In the genomic region with DNA sequence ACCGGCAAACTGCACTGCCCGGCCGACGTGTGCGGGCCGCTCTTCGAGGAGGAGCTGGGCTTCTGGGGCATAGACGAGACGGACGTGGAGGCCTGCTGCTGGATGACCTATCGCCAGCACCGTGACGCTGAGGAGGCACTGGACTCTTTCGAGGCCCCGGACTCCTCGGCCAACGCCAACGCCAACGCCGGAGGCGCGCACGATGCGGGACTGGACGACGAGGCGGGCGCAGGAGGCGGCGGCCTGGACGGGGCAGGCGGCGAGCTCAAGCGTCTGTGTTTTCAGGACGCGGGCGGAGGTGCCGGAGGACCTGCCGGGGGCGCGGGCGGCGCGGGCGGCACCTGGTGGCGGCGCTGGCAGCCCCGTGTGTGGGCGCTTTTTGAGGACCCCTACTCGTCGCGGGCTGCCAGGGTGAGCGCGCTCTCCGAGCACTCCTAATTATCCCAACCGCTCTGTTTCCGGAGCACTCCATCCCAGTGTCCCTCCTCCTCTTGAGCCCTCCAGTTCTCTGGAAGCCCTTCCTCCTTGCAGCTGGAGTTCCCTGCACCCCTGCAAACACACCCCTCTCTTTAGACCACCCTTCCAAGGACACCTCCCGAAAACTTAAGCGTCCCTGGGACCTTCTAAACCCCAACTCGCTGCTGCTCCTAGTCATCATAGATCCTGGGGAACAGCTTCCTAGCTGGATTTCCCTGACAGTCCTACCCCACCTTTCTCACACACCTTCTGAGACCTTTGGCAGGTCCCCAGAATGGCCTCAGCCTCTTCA, we compare ENCODE assay signal across 8 mouse cellular contexts. TPM values are rescaled to one million over a fixed set of nuclear protein-coding genes. Genes with fewer than 3 reads are reported as not detected.
DNase-seq lines count a peak whose midpoint lies in the region; ATAC-seq and TF ChIP-seq lines count a peak whose summit lies in the region.

No protein-coding gene starts in this region.

- peak overlapping the region; percentile 67 for H3K4me3 ChIP-seq in hindbrain, embryonic 10.5 days
- H3K4me3 ChIP-seq in liver, postnatal 0 days (ENCODE audit: low read depth, low read length) = peak overlapping the region; percentile 49

- peak overlapping the region; percentile 11; the same call in 1 of the 2 replicates for H3K9ac ChIP-seq in liver, postnatal 0 days (replicated peaks)

- peak overlapping the region; percentile 93 for H3K4me2 ChIP-seq in liver, postnatal 0 days (ENCODE audit: low read depth, low read length)

- no peak for TF ChIP-seq CTCF in liver, postnatal 0 days (IDR thresholded peaks at IDR 0.05; ENCODE audit: low read depth)

- H3K27me3 ChIP-seq in hindbrain, embryonic 10.5 days (ENCODE audit: insufficient read depth, poor library complexity, severe bottlenecking) = peaks cover 71% of the 10 kb centered on the region
- H3K27me3 ChIP-seq in liver, postnatal 0 days (ENCODE audit: insufficient read depth, low read length) = peaks cover 72% of the 10 kb centered on the region

- peak overlapping the region; percentile 80 for H3K27ac ChIP-seq in hindbrain, embryonic 10.5 days
- no peak overlapping the region for H3K27ac ChIP-seq in liver, postnatal 0 days (ENCODE audit: low read depth)

- DNase-seq in cerebellum, adult 11-12 months = peak; percentile 77
- peak; percentile 45 for DNase-seq in right cerebral cortex, postnatal 25 days
- no peak for DNase-seq in right cerebral cortex, postnatal 36 days (ENCODE audit: low spot score in 2 of 2)
- DNase-seq in hindbrain, embryonic 10.5 days (ENCODE audit: low spot score) = peak; percentile 53
- no peak for DNase-seq in liver, postnatal 0 days
- no peak for DNase-seq in thymus, postnatal 0 days (ENCODE audit: low spot score)
- no peak for DNase-seq in gastrocnemius, postnatal 10 days

- peaks cover 81% of the 10 kb centered on the region for H3K4me1 ChIP-seq in hindbrain, embryonic 10.5 days (replicated peaks)
- peaks cover 32% of the 10 kb centered on the region for H3K4me1 ChIP-seq in liver, postnatal 0 days (ENCODE audit: insufficient read depth)

- peaks cover 12% of the 10 kb centered on the region for H3K36me3 ChIP-seq in hindbrain, embryonic 10.5 days
- H3K36me3 ChIP-seq in liver, postnatal 0 days (replicated peaks; ENCODE audit: insufficient read depth, low read length) = no peaks in the 10 kb centered on the region

- H3K9me3 ChIP-seq in hindbrain, embryonic 10.5 days = no peaks in the 10 kb centered on the region
- H3K9me3 ChIP-seq in liver, postnatal 0 days (ENCODE audit: low read length) = no peaks in the 10 kb centered on the region

- no peak for TF ChIP-seq EP300 in liver, postnatal 0 days (IDR thresholded peaks at IDR 0.05; ENCODE audit: low read depth)

- no peak for ATAC-seq in cerebellum, adult (ENCODE audit: insufficient number of reproducible peaks, low FRiP score, low TSS enrichment)
- ATAC-seq in liver, postnatal 0 days = no peak

- WGBS in hindbrain, embryonic 10.5 days = under 1% methylated on average over 60 of the region's 60 CpGs
- 4% methylated on average over 51 of the region's 60 CpGs for WGBS in liver, postnatal 0 days (ENCODE audit: insufficient replicate concordance)

RNA-seq across cellular contexts. Expression of a gene that starts 1.1 kb away (rescaled TPM):
- polyA plus RNA-seq in hindbrain, embryonic 10.5 days (2016; fragmentation: Nextera tagmentation; extraction: Ambion mirVana) = 1.3 and 1.5 TPM in 2 replicates
- polyA plus RNA-seq in liver, postnatal 0 days (2015; fragmentation: Nextera tagmentation; extraction: Ambion mirVana) = 0.13 and 0.20 TPM in 2 replicates
- polyA plus RNA-seq in thymus, postnatal 0 days (2015; fragmentation: Nextera tagmentation; extraction: Ambion mirVana) = 0.03 TPM in 1 of 2 replicates, not detected in the other
- 1 to 10 TPM; 1.4 to 1.6 TPM for total RNA-seq in gastrocnemius, postnatal 10 days (2021)

RNA-seq across cellular contexts. Expression of a gene that starts 19.4 kb away (rescaled TPM):
- polyA plus RNA-seq in hindbrain, embryonic 10.5 days (2016; fragmentation: Nextera tagmentation; extraction: Ambion mirVana) = 0.38 and 0.86 TPM in 2 replicates
- polyA plus RNA-seq in liver, postnatal 0 days (2015; fragmentation: Nextera tagmentation; extraction: Ambion mirVana) = 17.0 and 17.8 TPM in 2 replicates
- 11.1 and 11.3 TPM in 2 replicates for polyA plus RNA-seq in thymus, postnatal 0 days (2015; fragmentation: Nextera tagmentation; extraction: Ambion mirVana)
- total RNA-seq in gastrocnemius, postnatal 10 days (2021) = under 1 TPM in 1 of 2 experiments, not detected in 1; 0.99 TPM

RNA-seq across cellular contexts. Expression of a gene that starts 37.8 kb away (rescaled TPM):
- 83.2 and 94.9 TPM in 2 replicates for polyA plus RNA-seq in hindbrain, embryonic 10.5 days (2016; fragmentation: Nextera tagmentation; extraction: Ambion mirVana)
- 33.6 and 33.9 TPM in 2 replicates for polyA plus RNA-seq in liver, postnatal 0 days (2015; fragmentation: Nextera tagmentation; extraction: Ambion mirVana)
- 96.9 and 101 TPM in 2 replicates for polyA plus RNA-seq in thymus, postnatal 0 days (2015; fragmentation: Nextera tagmentation; extraction: Ambion mirVana)
- total RNA-seq in gastrocnemius, postnatal 10 days (2021) = 10 to 100 TPM; 27.4 to 35.4 TPM

RNA-seq across cellular contexts. Expression of a gene that starts 42.9 kb away (rescaled TPM):
- polyA plus RNA-seq in hindbrain, embryonic 10.5 days (2016; fragmentation: Nextera tagmentation; extraction: Ambion mirVana) = 133 and 161 TPM in 2 replicates
- polyA plus RNA-seq in liver, postnatal 0 days (2015; fragmentation: Nextera tagmentation; extraction: Ambion mirVana) = 18.9 and 25.1 TPM in 2 replicates
- polyA plus RNA-seq in thymus, postnatal 0 days (2015; fragmentation: Nextera tagmentation; extraction: Ambion mirVana) = 104 and 118 TPM in 2 replicates
- 10 to 100 TPM in 1 of 2 experiments, 1 to 10 TPM in 1; 8.1 to 14.7 TPM for total RNA-seq in gastrocnemius, postnatal 10 days (2021)

RNA-seq across cellular contexts. Expression of a gene that starts 59.7 kb away (rescaled TPM):
- 0.09 TPM in 1 of 2 replicates, not detected in the other for polyA plus RNA-seq in hindbrain, embryonic 10.5 days (2016; fragmentation: Nextera tagmentation; extraction: Ambion mirVana)
- 9.5 and 10.1 TPM in 2 replicates for polyA plus RNA-seq in liver, postnatal 0 days (2015; fragmentation: Nextera tagmentation; extraction: Ambion mirVana)
- polyA plus RNA-seq in thymus, postnatal 0 days (2015; fragmentation: Nextera tagmentation; extraction: Ambion mirVana) = 16.3 and 17.7 TPM in 2 replicates
- 1 to 10 TPM in 1 of 2 experiments, not detected in 1; 1.2 TPM for total RNA-seq in gastrocnemius, postnatal 10 days (2021)

Comparison
In these comparisons a context has a peak if more than half of its experiments do, and no peak if none do; other contexts are left out.
1. DNase-seq: peak in cerebellum, adult 11-12 months (single experiment), right cerebral cortex, postnatal 25 days (single experiment) and hindbrain, embryonic 10.5 days (single experiment); none in right cerebral cortex, postnatal 36 days (0 of 2), liver, postnatal 0 days (single experiment), thymus, postnatal 0 days (single experiment) and gastrocnemius, postnatal 10 days (single experiment).